Mouse (Mus musculus) embryo, embryonic 10.5 days (tissue): ENCODE measurements at regions not wholly inside any gene's neighbourhood (a gene's known extent, or its start where the extent isn't known, plus 50 kb on each side); places are given as distances from the start of the nearest gene placed in this dataset.
A peak's percentile ranks its signal among the peaks of the same experiment; 100 is the strongest.

Source experiments
- DNase-seq: peaks from one replicate; pipeline ENCODE4 v3.0.0-alpha.2; 2015; ENCODE audit warnings: low spot score

DNA sequence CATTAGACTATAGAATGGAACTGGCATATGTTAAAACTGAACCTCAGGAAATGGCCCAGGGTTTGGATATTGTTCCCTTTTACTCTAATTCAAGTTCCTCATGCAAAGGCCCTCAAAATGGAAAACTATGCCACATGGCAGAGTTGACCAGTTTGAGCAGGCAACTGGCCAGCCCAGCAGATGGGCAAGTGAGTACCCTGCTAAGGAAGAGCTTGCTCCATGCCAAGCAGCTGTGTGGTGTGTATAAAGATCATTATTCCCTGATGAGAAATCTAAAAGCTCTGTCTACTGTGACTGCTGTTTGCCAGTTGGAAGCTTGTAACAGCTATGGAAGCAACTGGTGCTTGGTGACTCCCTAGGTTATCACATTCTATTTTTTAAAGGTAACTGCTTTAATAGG, 453.4 kb upstream of the Foxg1 start:
- DNase-seq, result no peak

DNA sequence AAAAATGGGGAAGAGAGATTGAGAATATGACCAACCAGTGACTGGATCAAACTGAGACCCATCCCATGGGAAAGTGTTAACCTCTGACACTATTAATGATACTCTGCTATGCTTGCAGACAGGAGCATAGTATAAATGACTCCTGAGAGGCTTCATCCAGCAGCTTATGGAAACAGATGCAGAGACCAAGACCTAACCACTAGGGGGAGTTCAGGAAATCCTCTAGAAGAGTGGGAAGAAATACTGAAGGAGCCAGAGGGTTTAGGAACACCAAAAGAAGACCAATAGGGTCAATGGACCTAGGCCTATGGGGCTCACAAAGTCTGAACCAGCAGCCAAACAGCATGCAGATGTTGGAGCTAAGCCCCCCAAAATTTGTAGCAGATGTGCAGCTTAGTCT, 436.0 kb upstream of the Foxg1 start:
- DNase-seq, result peak; percentile 26

DNA sequence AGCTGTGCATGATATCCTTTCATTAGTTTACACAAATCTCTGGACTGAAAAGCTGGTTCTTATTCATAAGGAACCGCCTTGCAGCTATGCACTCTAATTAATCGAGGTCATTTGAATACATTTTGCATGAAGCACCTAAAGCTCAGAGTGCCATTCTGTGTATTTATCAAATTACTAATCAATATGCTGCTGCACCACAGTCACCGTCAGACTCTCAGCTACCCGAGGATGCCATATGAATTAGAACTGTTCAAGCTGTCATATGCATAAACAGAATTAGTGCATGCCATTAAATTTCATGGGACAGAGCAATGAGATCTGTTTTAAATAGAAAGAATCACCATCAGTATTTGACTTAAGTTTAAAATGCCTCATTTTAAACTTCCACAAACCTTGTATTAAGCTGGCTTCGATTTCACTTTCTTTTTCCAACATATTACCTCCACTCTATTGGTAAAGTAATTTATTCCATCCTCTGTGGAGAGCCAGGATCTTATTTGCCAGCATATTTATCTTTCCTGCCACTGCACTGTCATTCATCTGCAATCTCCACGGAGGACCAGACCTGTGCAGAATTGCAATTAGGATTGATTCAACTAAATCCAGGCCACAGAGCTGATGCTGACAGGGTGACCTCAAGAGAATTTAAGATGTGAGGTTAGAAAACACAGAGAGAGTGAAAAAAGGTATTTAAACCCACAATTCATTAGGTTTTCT, 423.0 kb upstream of the Foxg1 start:
- DNase-seq, result no peak

DNA sequence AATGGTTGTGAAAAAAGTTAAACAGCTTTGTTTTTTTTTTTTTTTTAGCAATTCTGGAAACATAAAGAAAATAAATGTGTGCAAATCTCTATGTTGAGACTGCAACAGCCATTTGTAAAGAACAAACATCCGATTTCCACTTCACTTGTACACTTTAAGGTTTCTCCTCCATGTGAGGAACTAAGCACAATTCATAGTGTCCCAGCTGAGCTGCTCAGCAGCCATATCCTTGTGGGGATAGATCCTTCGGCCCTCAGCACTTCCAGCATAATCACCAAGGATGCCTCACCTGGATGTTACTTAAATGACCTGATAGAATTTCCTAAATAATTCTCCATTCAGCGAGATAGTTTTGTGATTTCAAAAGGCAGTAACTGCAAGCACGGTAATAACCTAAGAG, 422.4 kb upstream of the Foxg1 start:
- DNase-seq, result no peak

DNA sequence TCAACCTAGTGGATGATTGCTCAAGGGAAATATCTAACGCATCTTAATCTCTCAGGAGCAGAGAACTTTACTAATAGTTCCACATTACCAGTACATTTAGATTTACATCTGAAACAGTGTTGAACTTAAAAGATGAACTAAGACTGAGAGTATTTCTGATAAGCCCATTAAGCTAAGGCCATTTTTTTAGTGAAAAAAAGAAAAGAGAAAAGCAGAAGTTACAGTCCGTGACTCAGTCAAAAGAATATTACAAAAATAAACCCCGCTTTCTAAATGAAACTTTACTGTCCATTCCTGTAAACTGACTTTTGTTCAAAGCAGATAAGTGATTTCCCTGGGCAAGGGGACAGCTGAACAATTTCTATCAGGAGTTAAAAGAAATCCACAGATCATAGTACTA, 419.0 kb upstream of the Foxg1 start:
- DNase-seq, result no peak
